Mouse (Mus musculus) bone marrow macrophage, adult 2 months (primary cell): ENCODE measurements at regions not wholly inside any gene's neighbourhood (a gene's known extent, or its start where the extent isn't known, plus 50 kb on each side); places are given as distances from the start of the nearest gene placed in this dataset.

ENCODE experiments used
- CTCF ChIP-seq: IDR thresholded peaks from 2 replicates; pipeline ENCODE4 v1.5.1; 2012; ENCODE audit warnings: low read depth, mild to moderate bottlenecking, low read length, moderate library complexity
- POLR2A ChIP-seq: IDR thresholded peaks from 2 replicates; pipeline ENCODE4 v1.6.1; 2012; ENCODE audit warnings: mild to moderate bottlenecking, low read depth, low read length, borderline replicate concordance

- TF ChIP-seq POLR2A (no peak), CTCF (no peak)
These were observed 110.1 kb upstream of the Gdf10 start for GRCm38 (mm10) chr14:33813274-33813673.
